Mouse (Mus musculus) limb, embryonic 10.5 days (tissue): ENCODE results near the gene Copz1. TPM values are rescaled to one million over a fixed set of nuclear protein-coding genes. Genes with fewer than 3 reads are reported as not detected.
"Not testable (repeated sequence)": the region's sequence is repeated elsewhere in the genome, so short reads cannot be mapped to it uniquely, and the experiment has no call there.

Experiments
- DNase-seq: peaks from one replicate; pipeline ENCODE4 v3.0.0-alpha.2; 2017; ENCODE audit warnings: low spot score
- H3K27ac ChIP-seq: fragments of 300-500 bp; sonication (generic); 2 replicates; pipeline ENCODE4 v1.5.1; 2016; ENCODE audit warnings: mild to moderate bottlenecking
- H3K27me3 ChIP-seq: fragments of 300-500 bp; sonication (generic); 2 replicates; pipeline ENCODE4 v1.6.1; 2016; ENCODE audit warnings: low read depth, mild to moderate bottlenecking; ENCODE audit not compliant: poor library complexity, severe bottlenecking
- H3K36me3 ChIP-seq: fragments of 300-500 bp; sonication (generic); 2 replicates; pipeline ENCODE4 v1.6.1; 2016; ENCODE audit warnings: mild to moderate bottlenecking, moderate library complexity
- H3K4me1 ChIP-seq: fragments of 300-500 bp; sonication (generic); 2 replicates; pipeline ENCODE4 v1.6.1; 2016
- H3K4me3 ChIP-seq: fragments of 300-500 bp; sonication (generic); 2 replicates; pipeline ENCODE4 v1.5.1; 2016; ENCODE audit warnings: mild to moderate bottlenecking, moderate library complexity
- H3K9me3 ChIP-seq: fragments of 300-500 bp; sonication (generic); replicated peaks from 2 replicates; pipeline ENCODE4 v1.6.1; 2016; ENCODE audit warnings: mild to moderate bottlenecking
- WGBS: fragments of 180-500 bp; shearing (Covaris S2); methylation state at CpG from one replicate; pipeline ENCODE4 v1.1.7; 2016; 5-methylcytosine and 5-hydroxymethylcytosine counted together
- polyA plus RNA-seq: library from polyadenylated mRNA; unstranded; fragments of >200 nt; fragmentation: Nextera tagmentation; extraction: Ambion mirVana; gene quantifications from 2 replicates; pipeline ENCODE4 v1.2.1, GENCODE M21; 2016

Copz1 gene
- polyA plus RNA-seq, 1 experiment from 2014 or later: 309 TPM

GRCm38 (mm10) chr15:103257790-103258728, 14.5 kb upstream of the Copz1 start, which contains the start of gene Nfe2:
Gene Nfe2, minus strand, starts transcription at chr15:103258403.
- DNase-seq: peak; percentile 43
- 12% methylated on average over 15 of the region's 15 CpGs for WGBS
- Histone ChIP-seq H3K27me3 (peaks cover 23% of the 10 kb centered on the region), H3K27ac (peak within 1 kb of the TSS; percentile 70), H3K36me3 (no peaks in the 10 kb centered on the region), H3K9me3 (no peaks in the 10 kb centered on the region), H3K4me3 (peak within 1 kb of the TSS; percentile 34), H3K4me1 (peaks cover 27% of the 10 kb centered on the region)

- H3K27ac ChIP-seq: no peak overlapping the region
- H3K27me3 ChIP-seq: peaks cover 15% of the 10 kb centered on the region; the same call in 1 of the 2 replicates
- WGBS: 88% methylated on average over 5 of the region's 5 CpGs
- H3K9me3 ChIP-seq: no peaks in the 10 kb centered on the region
- no peak overlapping the region for H3K4me3 ChIP-seq
- H3K4me1 ChIP-seq: peaks cover 27% of the 10 kb centered on the region
- no peak for DNase-seq
- H3K36me3 ChIP-seq: no peaks in the 10 kb centered on the region
Measured at GRCm38 (mm10) chr15:103259162-103259561, 13.4 kb upstream of the Copz1 start.

GRCm38 (mm10) chr15:103259989-103260388, 12.5 kb upstream of the Copz1 start:
- no peaks in the 10 kb centered on the region for H3K9me3 ChIP-seq
- no peak overlapping the region for H3K4me3 ChIP-seq
- peaks cover 7% of the 10 kb centered on the region; the same call in 1 of the 2 replicates for H3K27me3 ChIP-seq
- no peak overlapping the region for H3K27ac ChIP-seq
- 71% methylated on average over 1 of the region's 1 CpGs for WGBS
- H3K4me1 ChIP-seq: peaks cover 21% of the 10 kb centered on the region
- H3K36me3 ChIP-seq: no peaks in the 10 kb centered on the region
- DNase-seq: no peak

- Histone ChIP-seq H3K27me3 (no peaks in the 10 kb centered on the region), H3K27ac (no peak overlapping the region), H3K9me3 (no peaks in the 10 kb centered on the region), H3K36me3 (no peaks in the 10 kb centered on the region), H3K4me3 (no peak overlapping the region), H3K4me1 (no peaks in the 10 kb centered on the region; the same call in 1 of the 2 replicates)
- 92% methylated on average over 2 of the region's 2 CpGs for WGBS
- DNase-seq: no peak
Measured at GRCm38 (mm10) chr15:103264794-103265193, 7.7 kb upstream of the Copz1 start.

GRCm38 (mm10) chr15:103268903-103269302, 3.6 kb upstream of the Copz1 start:
- Histone ChIP-seq H3K9me3 (no peaks in the 10 kb centered on the region), H3K36me3 (no peaks in the 10 kb centered on the region), H3K27me3 (no peaks in the 10 kb centered on the region), H3K27ac (no peak overlapping the region), H3K4me1 (peaks cover 8% of the 10 kb centered on the region), H3K4me3 (no peak overlapping the region)
- DNase-seq: no peak
- WGBS: 85% methylated on average over 4 of the region's 4 CpGs

GRCm38 (mm10) chr15:103275943-103276342, 3.4 kb downstream of the Copz1 start:
- H3K9me3 ChIP-seq, H3K4me3 ChIP-seq, H3K36me3 ChIP-seq, H3K27ac ChIP-seq, DNase-seq, H3K27me3 ChIP-seq: not testable (repeated sequence)
- peaks cover 37% of the 10 kb centered on the region for H3K4me1 ChIP-seq
- WGBS: 94% methylated on average over 3 of the region's 3 CpGs

- Histone ChIP-seq H3K4me1 (peaks cover 37% of the 10 kb centered on the region), H3K36me3 (peaks cover 6% of the 10 kb centered on the region; the same call in 1 of the 2 replicates), H3K4me3 (no peak overlapping the region), H3K9me3 (no peaks in the 10 kb centered on the region), H3K27me3 (no peaks in the 10 kb centered on the region), H3K27ac (0 out of 2 replicates have a peak overlapping the region, but pooled peaks have one; percentile 8)
- WGBS: 46% methylated on average over 7 of the region's 7 CpGs
- no peak for DNase-seq
Measured at GRCm38 (mm10) chr15:103277949-103278348, 5.4 kb downstream of the Copz1 start.

- Histone ChIP-seq H3K36me3 (peaks cover 9% of the 10 kb centered on the region; the same call in 1 of the 2 replicates), H3K4me1 (peaks cover 27% of the 10 kb centered on the region), H3K27me3 (no peaks in the 10 kb centered on the region), H3K9me3 (no peaks in the 10 kb centered on the region), H3K4me3 (no peak overlapping the region), H3K27ac (0 out of 2 replicates have a peak overlapping the region, but pooled peaks have one; percentile 1)
- WGBS: 68% methylated on average over 3 of the region's 3 CpGs
- no peak for DNase-seq
Measured at GRCm38 (mm10) chr15:103279750-103280149, 7.2 kb downstream of the Copz1 start.

GRCm38 (mm10) chr15:103280817-103281464, 8.4 kb downstream of the Copz1 start:
- no peak overlapping the region for H3K27ac ChIP-seq
- DNase-seq: peak; percentile 50
- WGBS: 73% methylated on average over 3 of the region's 3 CpGs
- no peaks in the 10 kb centered on the region for H3K27me3 ChIP-seq
- peaks cover 9% of the 10 kb centered on the region; the same call in 1 of the 2 replicates for H3K36me3 ChIP-seq
- no peak overlapping the region for H3K4me3 ChIP-seq
- peaks cover 39% of the 10 kb centered on the region for H3K4me1 ChIP-seq
- H3K9me3 ChIP-seq: no peaks in the 10 kb centered on the region

- no peaks in the 10 kb centered on the region for H3K9me3 ChIP-seq
- no peak overlapping the region for H3K27ac ChIP-seq
- DNase-seq: no peak
- H3K27me3 ChIP-seq: no peaks in the 10 kb centered on the region
- no peak overlapping the region for H3K4me3 ChIP-seq
- H3K36me3 ChIP-seq: peaks cover 12% of the 10 kb centered on the region
- 95% methylated on average over 3 of the region's 3 CpGs for WGBS
- H3K4me1 ChIP-seq: peaks cover 41% of the 10 kb centered on the region
Measured at GRCm38 (mm10) chr15:103281465-103282205, 9.1 kb downstream of the Copz1 start.

GRCm38 (mm10) chr15:103284066-103284465, 11.6 kb downstream of the Copz1 start:
- peaks cover 19% of the 10 kb centered on the region for H3K36me3 ChIP-seq
- H3K4me1 ChIP-seq: peaks cover 37% of the 10 kb centered on the region
- H3K27me3 ChIP-seq: no peaks in the 10 kb centered on the region
- no peaks in the 10 kb centered on the region for H3K9me3 ChIP-seq
- H3K4me3 ChIP-seq: no peak overlapping the region
- 55% methylated on average over 3 of the region's 3 CpGs for WGBS
- peak; percentile 77 for DNase-seq
- H3K27ac ChIP-seq: no peak overlapping the region

- Histone ChIP-seq H3K4me3 (no peak overlapping the region), H3K36me3 (peaks cover 24% of the 10 kb centered on the region), H3K4me1 (peaks cover 43% of the 10 kb centered on the region), H3K9me3 (no peaks in the 10 kb centered on the region), H3K27me3 (no peaks in the 10 kb centered on the region), H3K27ac (peak overlapping the region; percentile 58; the same call in 1 of the 2 replicates)
- DNase-seq: no peak
- WGBS: 44% methylated on average over 2 of the region's 2 CpGs
Measured at GRCm38 (mm10) chr15:103284647-103285046, 12.1 kb downstream of the Copz1 start.
